Mouse (Mus musculus) cerebellum, adult 2 months (tissue): ENCODE results near the gene Ift81. TPM values are rescaled to one million over a fixed set of nuclear protein-coding genes. Genes with fewer than 3 reads are reported as not detected.

ENCODE experiments used
- DNase-seq, 2 experiments: peaks; one replicate each; pipeline ENCODE4 v3.0.0; 2021
- H3K27ac ChIP-seq: fragments of 200-500 bp; 2 replicates; pipeline ENCODE4 v1.5.1; 2012; ENCODE audit warnings: low read length, control low read depth, inconsistent platforms; ENCODE audit not compliant: insufficient read depth
- H3K27me3 ChIP-seq: fragments of 200-500 bp; 2 replicates; pipeline ENCODE4 v1.6.1; 2012; ENCODE audit warnings: inconsistent platforms, mild to moderate bottlenecking, low read length, moderate library complexity; ENCODE audit not compliant: control insufficient read depth, insufficient read depth
- H3K4me1 ChIP-seq: fragments of 200-500 bp; 2 replicates; pipeline ENCODE4 v1.6.1; 2011; ENCODE audit warnings: low read length; ENCODE audit not compliant: control insufficient read depth, insufficient read depth
- H3K4me3 ChIP-seq: fragments of 200-500 bp; replicated peaks from 2 replicates; pipeline ENCODE3; 2011; ENCODE audit warnings: mild to moderate bottlenecking, low read depth, low read length, control low read depth; ENCODE audit not compliant: insufficient read depth
- CTCF ChIP-seq: fragments of 200-500 bp; IDR thresholded peaks from 2 replicates; pipeline ENCODE4 v1.5.1; 2011; ENCODE audit warnings: low read depth, mild to moderate bottlenecking, control low read depth, low read length, moderate library complexity, borderline replicate concordance; ENCODE audit not compliant: insufficient read depth
- POLR2A ChIP-seq: fragments of 200-500 bp; IDR thresholded peaks from 2 replicates; pipeline ENCODE4 v1.6.1; 2011; ENCODE audit warnings: low read length, control low read depth, borderline replicate concordance; ENCODE audit not compliant: insufficient read depth
- WGBS: fragments of 180-500 bp; shearing (Covaris S2); methylation state at CpG from one replicate; pipeline ENCODE4 v1.1.7; 2018; 5-methylcytosine and 5-hydroxymethylcytosine counted together
- polyA plus RNA-seq: library from polyadenylated mRNA; depleted of rRNA; stranded (reverse); fragments of >200 nt; gene quantifications from 2 replicates; pipeline ENCODE4 v1.2.3, GENCODE M21; 2012

Gene Ift81
- polyA plus RNA-seq, 1 experiment: 20.4 TPM

DNA sequence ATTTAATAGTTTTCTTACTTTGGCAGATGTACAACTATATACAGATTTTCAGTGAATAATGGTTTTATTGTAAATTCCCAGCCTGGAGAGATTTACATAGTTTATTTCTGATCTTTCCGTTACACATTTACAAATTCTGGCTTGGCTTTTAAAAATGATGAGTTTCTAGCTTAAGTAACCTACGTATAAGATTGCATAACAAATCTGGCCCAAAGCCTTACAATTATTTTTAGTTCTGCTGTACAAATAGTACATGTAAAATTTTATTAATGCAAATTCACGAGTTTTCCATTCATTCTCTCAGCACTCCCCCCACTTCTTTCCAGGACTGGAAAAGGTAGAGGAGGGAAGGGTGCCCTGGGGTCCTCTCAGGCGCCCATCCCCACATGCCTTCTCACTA, 18.8 kb downstream of the Ift81 start:
- Histone ChIP-seq H3K27ac (no peak overlapping the region), H3K4me1 (no peaks in the 10 kb centered on the region; the same call in 1 of the 2 replicates), H3K27me3 (no peaks in the 10 kb centered on the region), H3K4me3 (no peak overlapping the region)
- DNase-seq: no peak
- WGBS: 83% methylated on average over 4 of the region's 4 CpGs
- no peak for TF ChIP-seq CTCF
- no peak for TF ChIP-seq POLR2A

DNA sequence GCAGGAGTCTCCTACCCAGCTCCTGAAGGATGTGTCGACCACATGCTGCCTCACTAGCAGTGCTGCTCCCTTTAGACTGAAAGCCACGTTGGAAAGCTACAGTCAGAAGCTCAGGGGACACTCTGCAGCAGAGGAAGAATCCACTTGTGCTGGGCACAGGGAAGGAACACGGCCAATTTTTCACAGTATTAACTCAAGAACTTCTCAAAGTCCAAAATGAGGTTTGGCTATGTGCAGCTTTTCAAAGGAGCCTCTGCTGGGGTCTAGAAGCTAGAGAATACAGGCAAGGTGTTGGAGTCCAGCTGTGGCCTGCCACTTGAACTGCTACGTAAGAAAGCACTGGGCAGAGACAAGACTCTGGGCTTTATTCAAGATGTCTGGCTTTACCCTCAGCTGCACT, 24.4 kb downstream of the Ift81 start:
- no peak for TF ChIP-seq POLR2A
- H3K4me3 ChIP-seq: no peak overlapping the region
- no peaks in the 10 kb centered on the region for H3K27me3 ChIP-seq
- DNase-seq: no peak
- H3K27ac ChIP-seq: no peak overlapping the region
- no peaks in the 10 kb centered on the region for H3K4me1 ChIP-seq
- 74% methylated on average over 4 of the region's 4 CpGs for WGBS

DNA sequence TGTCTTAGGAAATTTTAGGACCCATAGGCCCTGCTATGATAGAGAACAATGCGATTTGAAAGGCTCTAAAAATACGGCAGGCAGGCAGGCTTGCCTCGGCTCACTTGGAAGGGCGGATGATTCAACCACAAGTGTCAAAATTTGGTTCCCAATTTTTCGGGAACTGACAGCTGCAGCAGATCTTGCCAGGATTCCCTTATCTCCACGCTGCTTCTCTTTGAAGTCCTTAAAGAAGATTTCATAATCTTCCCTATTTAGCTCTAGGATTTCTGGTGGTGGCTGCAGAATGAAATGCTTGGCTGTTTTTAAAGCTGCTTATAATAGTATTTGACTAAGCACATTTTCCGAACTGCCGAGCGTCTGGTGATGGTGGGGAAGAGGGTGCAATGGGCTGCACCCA, 28.8 kb downstream of the Ift81 start:
- 80% methylated on average over 9 of the region's 9 CpGs for WGBS
- no peak overlapping the region for H3K4me3 ChIP-seq
- H3K27ac ChIP-seq: no peak overlapping the region
- H3K4me1 ChIP-seq: no peaks in the 10 kb centered on the region
- H3K27me3 ChIP-seq: no peaks in the 10 kb centered on the region
- no peak for DNase-seq
- TF ChIP-seq POLR2A (no peak), CTCF (no peak)

DNA sequence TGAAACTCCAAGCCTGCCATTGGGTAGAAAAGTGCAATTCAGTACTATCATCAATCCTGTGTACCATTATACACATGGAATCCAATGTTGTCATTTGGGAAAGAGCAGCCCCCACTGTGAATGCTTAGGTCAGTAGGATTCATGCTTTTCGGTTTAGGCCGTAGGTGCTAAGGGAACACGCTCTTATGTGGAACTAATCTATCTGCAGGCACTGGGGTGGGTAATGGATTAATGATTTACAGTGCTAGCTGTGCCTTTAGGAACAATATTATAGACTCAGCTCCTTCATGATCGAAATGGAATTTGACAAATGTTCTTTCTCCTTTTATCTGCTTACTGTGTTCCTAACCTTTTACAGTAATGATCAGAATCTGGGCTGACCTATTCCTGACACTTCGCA, 30.2 kb downstream of the Ift81 start:
- no peak for DNase-seq
- 96% methylated on average over 5 of the region's 5 CpGs for WGBS
- no peaks in the 10 kb centered on the region for H3K27me3 ChIP-seq
- peaks cover 4% of the 10 kb centered on the region; the same call in 1 of the 2 replicates for H3K4me1 ChIP-seq
- no peak for TF ChIP-seq CTCF
- TF ChIP-seq POLR2A: no peak
- no peak overlapping the region for H3K4me3 ChIP-seq
- H3K27ac ChIP-seq: no peak overlapping the region

DNA sequence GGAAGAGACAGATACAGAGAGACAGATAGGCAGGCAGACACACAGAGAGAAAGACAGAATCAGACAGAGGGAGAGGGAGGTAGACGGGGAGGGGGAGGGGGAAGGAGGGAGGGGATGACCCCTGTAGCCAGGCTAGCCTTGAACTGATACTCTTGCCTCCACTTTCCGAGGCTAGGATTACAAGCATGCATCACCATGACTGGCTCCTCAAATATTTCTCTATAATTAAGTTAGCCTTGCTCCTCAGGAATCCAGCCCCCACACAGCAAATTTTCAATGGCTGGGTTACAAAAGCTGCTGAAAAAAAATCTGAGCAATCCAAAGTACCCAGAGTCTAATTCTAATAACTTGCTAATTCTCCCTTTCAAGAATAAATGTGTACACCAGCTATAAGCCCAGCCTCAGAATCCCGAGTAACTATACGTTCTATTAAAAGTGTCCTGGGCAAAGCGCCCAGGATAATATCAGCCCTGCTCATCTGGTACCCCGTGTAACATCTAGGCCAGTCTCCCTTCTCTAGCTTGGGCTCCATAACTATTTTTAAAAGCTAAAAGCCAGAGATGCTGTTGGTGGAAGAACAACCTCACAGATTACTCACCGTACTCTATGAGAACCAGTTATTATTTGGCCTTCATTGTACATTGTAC, 37.5 kb downstream of the Ift81 start:
- Histone ChIP-seq H3K4me3 (no peak overlapping the region), H3K4me1 (peaks cover 4% of the 10 kb centered on the region; the same call in 1 of the 2 replicates), H3K27ac (no peak overlapping the region), H3K27me3 (no peaks in the 10 kb centered on the region)
- WGBS: 51% methylated on average over 7 of the region's 7 CpGs
- DNase-seq: no peak
- TF ChIP-seq CTCF (no peak), POLR2A (no peak)

DNA sequence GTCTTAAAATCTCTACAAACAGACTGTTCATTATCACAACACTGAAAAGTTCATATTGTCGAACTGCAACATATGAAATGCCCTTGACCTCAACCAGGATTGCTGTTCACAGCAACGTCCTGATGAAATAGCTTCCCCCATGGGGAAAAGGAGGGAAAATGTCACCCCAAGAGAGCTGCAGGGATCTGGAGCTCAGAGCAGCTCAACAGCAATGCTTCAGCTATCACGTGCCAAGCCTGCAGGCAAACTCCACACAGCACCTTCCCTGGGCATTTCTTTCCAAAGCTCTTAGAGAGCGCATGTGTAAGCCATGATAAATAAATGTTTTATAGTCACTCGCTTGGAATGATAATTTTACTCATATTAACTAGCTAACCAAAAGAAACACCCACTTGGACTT, 42.3 kb downstream of the Ift81 start:
- DNase-seq: no peak
- H3K4me3 ChIP-seq: no peak overlapping the region
- TF ChIP-seq POLR2A: no peak
- no peak for TF ChIP-seq CTCF
- H3K4me1 ChIP-seq: peaks cover 5% of the 10 kb centered on the region; the same call in 1 of the 2 replicates
- WGBS: 83% methylated on average over 5 of the region's 5 CpGs
- no peak overlapping the region for H3K27ac ChIP-seq
- H3K27me3 ChIP-seq: no peaks in the 10 kb centered on the region

DNA sequence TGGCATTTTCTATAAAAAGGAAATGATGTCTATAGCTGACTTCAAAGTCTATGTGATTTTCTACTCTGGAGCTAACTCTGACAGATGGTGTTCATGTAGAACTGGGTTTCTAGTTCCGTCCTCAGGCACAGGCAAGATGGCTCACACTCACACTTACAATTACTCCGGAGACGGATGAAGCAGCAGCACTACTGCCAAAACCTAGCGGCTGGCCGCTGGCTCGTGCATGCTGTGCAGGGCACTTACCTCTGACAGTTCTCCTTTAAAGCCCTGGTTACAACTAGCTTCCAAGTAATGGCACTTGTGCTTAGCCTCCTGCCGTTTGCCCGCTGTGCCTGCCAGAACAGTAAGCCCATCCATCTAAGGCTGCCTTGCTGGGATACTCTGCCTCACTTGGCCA, 47.7 kb downstream of the Ift81 start:
- TF ChIP-seq POLR2A (no peak), CTCF (no peak; the same call in 1 of the 2 replicates)
- Histone ChIP-seq H3K27me3 (no peaks in the 10 kb centered on the region), H3K4me3 (no peak overlapping the region), H3K4me1 (peaks cover 11% of the 10 kb centered on the region; the same call in 1 of the 2 replicates), H3K27ac (peak overlapping the region; percentile 0; the same call in 1 of the 2 replicates)
- 5% methylated on average over 8 of the region's 8 CpGs for WGBS
- DNase-seq: peak; percentile 78 to 87

DNA sequence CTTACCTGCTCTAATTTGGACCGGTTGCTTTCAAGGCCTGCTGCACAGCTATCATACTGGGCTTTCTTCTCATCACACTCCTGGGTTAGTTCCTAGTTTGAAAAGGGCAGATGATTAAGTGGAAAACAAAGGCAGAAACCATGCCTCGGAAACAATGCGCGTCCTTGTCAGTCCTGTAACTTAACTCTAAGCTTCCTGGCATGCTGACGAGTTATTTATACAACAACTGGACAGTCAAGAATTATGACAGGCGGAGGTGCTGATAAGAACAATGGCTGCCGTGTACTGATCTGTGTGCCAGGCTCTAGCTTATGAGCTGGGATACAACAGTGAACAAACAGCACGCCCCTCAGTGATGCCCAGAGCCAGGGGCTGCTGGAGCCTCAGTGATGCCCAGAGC, 53.7 kb downstream of the Ift81 start:
- WGBS: 75% methylated on average over 8 of the region's 8 CpGs
- H3K27ac ChIP-seq: no peak overlapping the region
- DNase-seq: no peak

More for the DNA sequence above, 53.7 kb downstream of the Ift81 start:
- H3K27me3 ChIP-seq: no peaks in the 10 kb centered on the region
- TF ChIP-seq CTCF: no peak
- TF ChIP-seq POLR2A: no peak
- H3K4me3 ChIP-seq: no peak overlapping the region
- peaks cover under 1% of the 10 kb centered on the region; the same call in 1 of the 2 replicates for H3K4me1 ChIP-seq
